Mouse (Mus musculus) small intestine, adult 2 months (tissue): ENCODE data around the gene Gucy2c. TPM values are rescaled to one million over a fixed set of nuclear protein-coding genes. Genes with fewer than 3 reads are reported as not detected.
A peak's percentile ranks its signal among the peaks of the same experiment; 100 is the strongest.

ENCODE experiments used
- H3K27ac ChIP-seq: fragments of 200-500 bp; 2 replicates; pipeline ENCODE4 v1.5.1; 2012; ENCODE audit warnings: low read depth, low read length, control low read depth, inconsistent platforms; ENCODE audit not compliant: insufficient read depth
- H3K27me3 ChIP-seq: fragments of 200-500 bp; 2 replicates; pipeline ENCODE4 v1.6.1; 2012; ENCODE audit warnings: mild to moderate bottlenecking, moderate library complexity, low read length, inconsistent platforms; ENCODE audit not compliant: control insufficient read depth, insufficient read depth
- H3K36me3 ChIP-seq: fragments of 200-500 bp; 2 replicates; pipeline ENCODE4 v1.6.1; 2012; ENCODE audit warnings: mild to moderate bottlenecking, low read length, control low read depth, inconsistent platforms; ENCODE audit not compliant: control insufficient read depth, insufficient read depth
- H3K4me1 ChIP-seq: fragments of 200-500 bp; 2 replicates; pipeline ENCODE4 v1.6.1; 2012; ENCODE audit warnings: low read length, inconsistent platforms, mixed read lengths; ENCODE audit not compliant: control insufficient read depth, insufficient read depth, insufficient read length
- H3K4me3 ChIP-seq: fragments of 200-500 bp; 2 replicates; pipeline ENCODE4 v1.5.1; 2012; ENCODE audit warnings: low read depth, mild to moderate bottlenecking, control low read depth, inconsistent platforms, low read length, moderate library complexity
- CTCF ChIP-seq: fragments of 200-500 bp; IDR thresholded peaks from 2 replicates; pipeline ENCODE4 v1.5.1; 2012; ENCODE audit warnings: low read depth, mild to moderate bottlenecking, control low read depth, inconsistent platforms, low read length, moderate library complexity, mixed read lengths; ENCODE audit not compliant: insufficient replicate concordance, insufficient read length; ENCODE audit errors: extremely low read depth
- POLR2A ChIP-seq: fragments of 200-500 bp; IDR thresholded peaks from 2 replicates; pipeline ENCODE4 v1.6.1; 2012; ENCODE audit warnings: low read depth, mild to moderate bottlenecking, control low read depth, inconsistent platforms, low read length, moderate library complexity
- whole genome bisulfite sequencing: fragments of 180-500 bp; shearing (Covaris S2); methylation state at CpG from one replicate; pipeline ENCODE4 v1.1.7; 2018; 5-methylcytosine and 5-hydroxymethylcytosine counted together
- polyA plus RNA-seq: library from polyadenylated mRNA; depleted of rRNA; stranded (reverse); fragments of >200 nt; gene quantifications from 2 replicates; pipeline ENCODE4 v1.2.3, GENCODE M21; 2012

Gene Gucy2c
- polyA plus RNA-seq, 1 experiment = 69.2 TPM

- WGBS = 70% methylated on average over 7 of the region's 7 CpGs
- Histone ChIP-seq H3K4me3 (no peak overlapping the region), H3K27ac (no peak overlapping the region), H3K27me3 (no peaks in the 10 kb centered on the region), H3K36me3 (peaks cover 48% of the 10 kb centered on the region), H3K4me1 (peaks cover 3% of the 10 kb centered on the region; the same call in 1 of the 2 replicates)
- no peak for TF ChIP-seq POLR2A
- TF ChIP-seq CTCF = no peak
Measured at GRCm38 (mm10) chr6:136769859-136770258, 11.7 kb downstream of the Gucy2c start.

- Histone ChIP-seq H3K27ac (no peak overlapping the region), H3K4me1 (peaks cover 6% of the 10 kb centered on the region; the same call in 1 of the 2 replicates), H3K36me3 (peaks cover 53% of the 10 kb centered on the region), H3K4me3 (no peak overlapping the region), H3K27me3 (no peaks in the 10 kb centered on the region)
- WGBS = 79% methylated on average over 8 of the region's 8 CpGs
- TF ChIP-seq CTCF (no peak), POLR2A (no peak)
Measured at GRCm38 (mm10) chr6:136769143-136769542, 12.4 kb downstream of the Gucy2c start.

- peak overlapping the region; percentile 76; the same call in 1 of the 2 replicates for H3K27ac ChIP-seq
- no peaks in the 10 kb centered on the region for H3K27me3 ChIP-seq
- TF ChIP-seq CTCF (no peak), POLR2A (no peak)
- peaks cover 58% of the 10 kb centered on the region for H3K36me3 ChIP-seq
- no peak overlapping the region for H3K4me3 ChIP-seq
- peaks cover 20% of the 10 kb centered on the region; the same call in 1 of the 2 replicates for H3K4me1 ChIP-seq
- WGBS = 12% methylated on average over 1 of the region's 1 CpGs
Measured at GRCm38 (mm10) chr6:136763912-136764311, 17.7 kb downstream of the Gucy2c start.

- Histone ChIP-seq H3K27ac (no peak overlapping the region), H3K4me1 (peaks cover 2% of the 10 kb centered on the region; the same call in 1 of the 2 replicates), H3K4me3 (no peak overlapping the region), H3K36me3 (peaks cover 39% of the 10 kb centered on the region), H3K27me3 (no peaks in the 10 kb centered on the region)
- 92% methylated on average over 11 of the region's 11 CpGs for WGBS
- no peak for TF ChIP-seq CTCF
- no peak for TF ChIP-seq POLR2A
Measured at GRCm38 (mm10) chr6:136750567-136750966, 31.0 kb downstream of the Gucy2c start.

GRCm38 (mm10) chr6:136745586-136745985 lies 36.0 kb downstream of the Gucy2c start:
- H3K4me3 ChIP-seq = no peak overlapping the region
- WGBS = 79% methylated on average over 5 of the region's 5 CpGs
- TF ChIP-seq CTCF (no peak), POLR2A (no peak)
- H3K27me3 ChIP-seq = no peaks in the 10 kb centered on the region
- H3K27ac ChIP-seq = no peak overlapping the region
- H3K4me1 ChIP-seq = peaks cover 2% of the 10 kb centered on the region; the same call in 1 of the 2 replicates
- peaks cover 38% of the 10 kb centered on the region for H3K36me3 ChIP-seq

GRCm38 (mm10) chr6:136743729-136744128 lies 37.8 kb downstream of the Gucy2c start:
- no peak for TF ChIP-seq CTCF
- TF ChIP-seq POLR2A = no peak
- Histone ChIP-seq H3K4me3 (no peak overlapping the region), H3K27ac (no peak overlapping the region; the same call in 1 of the 2 replicates), H3K27me3 (no peaks in the 10 kb centered on the region), H3K4me1 (peaks cover 2% of the 10 kb centered on the region; the same call in 1 of the 2 replicates), H3K36me3 (peaks cover 37% of the 10 kb centered on the region)
- WGBS = 72% methylated on average over 7 of the region's 7 CpGs

GRCm38 (mm10) chr6:136742352-136743118 lies 39.0 kb downstream of the Gucy2c start:
- no peak overlapping the region for H3K4me3 ChIP-seq
- H3K36me3 ChIP-seq = peaks cover 39% of the 10 kb centered on the region
- 46% methylated on average over 10 of the region's 10 CpGs for WGBS
- TF ChIP-seq CTCF (no peak), POLR2A (no peak)
- H3K27me3 ChIP-seq = no peaks in the 10 kb centered on the region
- peaks cover 2% of the 10 kb centered on the region; the same call in 1 of the 2 replicates for H3K4me1 ChIP-seq
- no peak overlapping the region for H3K27ac ChIP-seq

- peaks cover 46% of the 10 kb centered on the region for H3K36me3 ChIP-seq
- no peak for TF ChIP-seq POLR2A
- no peak for TF ChIP-seq CTCF
- no peaks in the 10 kb centered on the region for H3K27me3 ChIP-seq
- no peak overlapping the region for H3K27ac ChIP-seq
- WGBS = 86% methylated on average over 10 of the region's 10 CpGs
- no peaks in the 10 kb centered on the region for H3K4me1 ChIP-seq
- no peak overlapping the region for H3K4me3 ChIP-seq
Measured at GRCm38 (mm10) chr6:136741281-136741680, 40.3 kb downstream of the Gucy2c start.
